Mouse (Mus musculus) urinary bladder, postnatal 25 days (tissue): Measurements from ENCODE around the gene Srrm3.

ENCODE experiments used
- DNase-seq: peaks from one replicate; pipeline ENCODE4 v3.0.0; 2022; ENCODE audit warnings: low spot score

Srrm3 gene

DNA sequence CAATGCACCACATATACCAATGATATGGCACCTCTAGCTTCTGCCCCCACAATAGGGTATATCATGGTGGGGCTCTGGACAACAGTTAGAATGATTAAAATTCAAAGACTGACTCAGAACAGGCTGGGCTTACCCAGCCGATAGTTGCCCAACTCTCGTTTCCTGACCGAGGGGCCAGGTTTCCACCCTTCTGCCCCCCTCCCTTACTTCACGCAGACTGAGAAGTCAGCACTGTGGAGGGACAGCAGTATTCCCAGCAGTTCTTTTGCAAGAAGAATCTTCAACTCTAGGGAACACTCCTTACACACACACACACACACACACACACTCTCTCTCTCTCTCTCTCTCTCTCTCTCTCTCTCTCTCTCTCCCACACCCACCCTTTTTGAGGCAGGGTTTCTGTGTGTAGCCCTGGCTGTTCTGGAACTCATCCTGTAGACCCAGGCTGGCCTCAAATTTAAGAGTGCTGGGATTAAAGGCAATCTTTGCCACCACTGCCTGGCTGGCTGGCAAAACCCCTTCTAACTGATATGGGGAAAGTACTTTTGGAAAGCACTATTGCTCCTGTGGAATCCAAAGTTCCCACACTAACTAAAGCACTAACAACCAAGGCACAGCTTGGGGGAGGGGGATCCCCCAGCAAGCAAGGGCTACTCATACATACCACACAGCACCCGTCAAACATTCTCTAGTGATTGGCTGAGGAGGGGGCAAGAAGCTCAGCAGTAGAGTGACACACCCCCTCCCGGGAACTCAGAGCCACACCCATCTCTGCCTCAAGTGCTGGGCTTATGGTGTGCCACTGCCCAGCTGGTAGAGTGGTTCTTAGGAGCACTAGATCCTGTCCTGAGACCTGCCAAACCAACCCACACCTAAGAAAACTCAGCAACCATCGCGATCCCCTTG lies 98.9 kb downstream of the Srrm3 start:
- DNase-seq = no peak

DNA sequence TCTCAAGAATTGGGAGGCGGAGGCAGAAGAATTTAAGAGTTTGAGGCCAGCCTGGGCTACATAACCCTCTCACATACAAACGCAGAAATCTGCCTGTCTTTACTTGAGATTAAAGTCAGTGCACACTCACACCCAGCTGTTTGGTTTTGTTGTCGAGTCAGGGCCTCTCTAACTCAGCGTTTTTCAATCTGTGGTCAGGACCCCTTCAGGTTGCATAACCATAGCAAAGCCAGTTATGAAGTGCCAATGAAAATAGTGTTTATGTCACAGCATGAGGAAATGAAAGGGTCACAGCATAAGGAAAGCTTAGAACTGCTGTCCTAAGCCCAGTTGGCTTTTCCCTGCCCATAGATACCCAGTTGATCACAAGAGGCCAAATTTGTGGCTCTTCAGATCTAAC lies 100.2 kb downstream of the Srrm3 start:
- no peak for DNase-seq

DNA sequence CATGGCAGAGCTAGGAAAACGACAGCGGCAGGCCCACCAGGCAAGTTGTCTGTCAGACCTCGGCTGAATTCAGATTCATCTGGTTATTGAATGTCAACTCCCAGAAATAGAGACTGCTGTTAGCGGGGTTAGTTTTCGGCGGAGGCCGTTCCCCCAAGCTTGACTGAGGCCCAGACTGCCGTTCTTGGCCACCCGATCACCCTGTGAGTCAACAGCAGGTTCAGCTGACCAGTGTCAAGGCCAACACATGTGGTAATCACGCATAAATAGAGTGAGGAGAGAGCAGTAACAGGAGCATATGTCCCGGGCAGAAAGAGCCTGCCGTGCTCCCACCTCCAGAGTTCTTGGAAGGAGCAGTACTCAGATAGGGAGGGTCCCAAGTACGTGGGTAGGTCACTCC lies 100.6 kb downstream of the Srrm3 start:
- DNase-seq = no peak

- no peak for DNase-seq
Measured at GRCm38 (mm10) chr5:135908185-135908584, 101.5 kb downstream of the Srrm3 start.

DNA sequence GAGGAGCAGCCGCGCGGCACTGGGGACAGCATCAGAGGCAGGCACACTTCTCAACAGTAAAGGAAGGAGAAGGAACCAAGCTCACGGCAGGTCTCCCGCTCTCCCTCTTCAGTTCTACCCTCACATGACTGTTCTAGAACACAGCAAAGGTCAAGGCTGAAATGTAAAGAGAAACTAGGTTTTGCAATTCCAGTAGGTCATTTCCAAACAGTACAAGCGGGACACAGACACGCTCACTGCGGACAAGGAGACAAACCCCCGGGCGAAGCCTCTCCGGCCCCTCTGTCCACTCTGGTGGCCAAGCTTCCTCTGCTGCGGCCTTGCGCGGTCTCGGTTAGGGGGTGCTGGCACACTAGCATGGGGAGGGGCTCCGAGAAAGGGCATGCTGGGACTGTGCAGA lies 102.3 kb downstream of the Srrm3 start:
- no peak for DNase-seq

GRCm38 (mm10) chr5:135909646-135910045 lies 103.0 kb downstream of the Srrm3 start:
- DNase-seq = no peak

- no peak for DNase-seq
Measured at GRCm38 (mm10) chr5:135910813-135911212, 104.1 kb downstream of the Srrm3 start.

DNA sequence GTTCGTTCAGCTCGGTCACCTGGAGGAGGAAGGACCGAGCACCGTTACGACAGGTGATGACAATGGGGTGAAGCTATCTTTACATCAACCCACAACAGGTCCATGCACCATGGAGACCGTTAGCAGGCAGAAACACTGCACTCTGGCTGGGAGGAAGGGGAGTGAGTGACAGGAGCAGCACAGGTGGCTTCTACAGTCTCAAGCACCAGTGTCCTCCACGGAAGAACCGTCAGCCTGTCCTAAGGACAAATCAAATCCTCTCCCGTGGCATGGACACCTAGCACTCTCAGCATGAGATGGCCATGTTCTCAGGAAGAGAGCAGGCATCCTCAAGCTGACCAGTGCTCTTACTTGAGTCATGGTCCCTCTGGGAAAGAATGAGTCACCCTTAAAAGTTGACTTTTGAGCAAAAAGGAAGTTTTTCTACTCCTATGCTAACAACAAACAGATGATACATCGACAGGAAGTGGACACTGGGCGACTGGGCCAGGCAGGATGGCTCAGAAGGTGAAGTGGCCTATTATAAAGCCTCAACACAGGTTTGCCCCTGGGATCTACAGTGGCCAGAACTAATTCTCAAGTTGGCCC lies 105.0 kb downstream of the Srrm3 start:
- DNase-seq = no peak

DNA sequence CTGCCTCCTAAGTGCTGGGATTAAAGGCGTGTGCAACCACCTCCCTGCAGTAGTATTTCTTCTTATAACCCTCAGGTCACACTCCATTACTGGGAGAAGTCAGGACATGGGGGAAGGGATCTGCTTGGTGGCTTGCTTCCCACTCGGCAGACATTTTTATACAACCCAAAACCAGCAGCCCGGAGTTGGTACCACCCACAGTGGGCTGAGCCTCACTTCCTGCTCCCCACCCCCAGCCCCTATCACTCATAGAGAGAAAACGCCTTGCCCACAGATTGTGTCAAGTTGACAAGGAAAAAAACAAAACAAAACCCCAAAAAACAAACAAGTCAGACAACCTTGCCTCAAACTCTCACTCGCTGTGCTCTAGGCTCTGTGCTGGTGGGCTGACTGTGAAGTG lies 106.5 kb downstream of the Srrm3 start:
- DNase-seq = no peak

- no peak for DNase-seq
Measured at GRCm38 (mm10) chr5:135914156-135914555, 107.5 kb downstream of the Srrm3 start.

GRCm38 (mm10) chr5:135916051-135916565 lies 109.4 kb downstream of the Srrm3 start:
- DNase-seq = no peak

DNA sequence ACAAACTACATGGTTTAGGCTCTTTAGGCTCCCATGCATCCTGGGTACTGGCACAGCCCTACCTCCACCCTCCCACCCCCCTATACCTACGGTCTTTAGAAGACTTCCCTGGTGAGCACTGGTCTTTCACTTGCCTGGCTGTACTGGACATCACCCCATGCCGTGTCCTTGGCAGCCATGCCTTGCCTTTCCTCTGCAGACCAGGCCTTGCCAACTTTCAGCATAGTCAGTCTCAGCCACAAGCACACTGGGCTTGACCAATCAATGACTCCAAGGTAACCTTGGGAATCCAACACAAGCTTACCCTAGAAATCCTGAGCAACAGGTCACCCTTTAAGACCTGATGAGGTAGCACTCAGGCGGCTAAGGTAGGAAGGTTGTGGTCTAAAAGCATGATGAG lies 109.9 kb downstream of the Srrm3 start:
- DNase-seq = no peak

DNA sequence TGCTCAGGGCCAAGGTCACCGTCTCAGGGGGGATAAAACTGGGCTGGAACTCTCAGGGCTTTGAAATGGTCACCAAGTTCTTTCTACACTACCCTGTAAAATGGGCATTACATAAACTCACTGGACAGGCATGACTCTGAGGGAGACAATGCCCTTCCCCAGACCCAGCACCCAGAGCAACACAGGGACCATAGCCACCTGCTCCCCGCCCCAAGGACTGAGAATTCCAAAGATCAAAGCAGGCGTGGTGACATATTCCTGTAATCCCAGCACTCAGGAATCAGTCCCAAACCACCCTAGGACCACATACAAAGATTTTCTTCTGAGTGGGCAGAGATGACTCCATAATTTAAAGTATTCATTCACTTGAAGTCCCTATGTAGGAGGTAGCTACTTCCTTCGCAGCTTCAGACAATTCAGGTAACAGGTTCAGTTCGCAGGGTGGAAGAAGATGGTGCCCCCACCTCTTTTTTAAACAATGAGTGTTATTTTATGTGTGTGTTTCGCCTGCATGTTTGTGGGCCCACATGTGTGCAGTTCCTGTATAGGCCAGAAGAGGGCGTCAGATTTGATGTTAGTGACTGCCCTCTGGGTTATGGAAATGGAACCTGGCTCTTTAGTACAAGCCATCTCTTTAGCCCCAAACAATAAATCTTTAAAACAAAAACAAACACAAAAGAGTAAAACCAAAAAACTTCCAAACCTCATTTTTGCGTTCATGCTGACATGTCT lies 110.8 kb downstream of the Srrm3 start:
- no peak for DNase-seq

GRCm38 (mm10) chr5:135918059-135918437 lies 111.4 kb downstream of the Srrm3 start:
- no peak for DNase-seq

GRCm38 (mm10) chr5:135918593-135918992 lies 111.9 kb downstream of the Srrm3 start:
- DNase-seq = no peak

GRCm38 (mm10) chr5:135919902-135920301 lies 113.2 kb downstream of the Srrm3 start:
- DNase-seq = no peak

DNA sequence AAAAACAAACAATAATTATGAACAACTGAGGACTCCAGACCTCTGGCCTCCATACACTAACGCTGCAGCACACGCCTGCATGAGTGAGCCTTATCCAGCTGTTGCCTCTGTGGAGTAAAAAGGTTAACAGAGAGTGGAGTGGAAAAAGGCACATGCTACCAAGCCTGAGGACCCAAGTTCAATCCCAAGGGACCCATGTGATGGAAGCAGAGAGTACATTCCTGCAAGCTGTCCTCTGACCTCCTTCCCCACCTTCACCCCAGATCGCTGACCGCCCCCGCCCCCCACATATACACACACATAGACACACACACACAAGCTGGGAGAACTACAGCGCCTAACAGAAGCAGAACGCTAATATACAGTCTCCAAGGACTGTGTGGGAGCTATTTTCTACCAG lies 117.2 kb downstream of the Srrm3 start:
- no peak for DNase-seq
